ENCODE assay signal across 30 mouse cellular contexts in the genomic region with DNA sequence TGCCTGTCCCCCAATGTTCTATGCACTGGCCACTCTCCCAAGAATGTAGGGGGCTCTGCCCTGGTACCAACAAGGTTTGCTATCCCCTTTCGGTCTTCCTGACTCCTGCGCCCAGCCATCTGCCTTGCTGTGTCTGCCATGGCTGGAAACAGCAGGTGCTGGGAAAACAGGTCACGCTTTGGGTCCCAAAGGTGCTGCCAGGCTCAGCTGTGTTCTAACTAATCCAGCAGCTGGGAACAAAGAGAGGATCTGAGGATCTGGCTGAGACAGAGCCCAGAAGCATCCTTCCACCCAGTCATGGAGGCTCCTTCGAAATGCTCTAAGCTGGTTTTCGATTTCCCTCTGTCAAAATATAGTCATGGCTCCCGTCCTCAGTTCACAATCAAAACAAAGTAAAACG. TPM values are rescaled to one million over a fixed set of nuclear protein-coding genes. Genes with fewer than 3 reads are reported as not detected.
DNase-seq lines count a peak whose midpoint lies in the region; ATAC-seq lines count a peak whose summit lies in the region.
"Had no signal": no experiment of that assay in that cellular context is flagged by ENCODE, and none has a peak within 500 bp of the region (broad histone marks: within the 10 kb centered on the region; RNA-seq: fewer than 3 reads in every experiment).

No protein-coding gene starts in this region.

- H3K9ac ChIP-seq in neural tube, embryonic 14.5 days (replicated peaks; ENCODE audit: low read depth, low read length) = no peak overlapping the region
- no peak overlapping the region for H3K9ac ChIP-seq in midbrain, embryonic 11.5 days (ENCODE audit: low read length)
- H3K9ac ChIP-seq: forebrain, embryonic 12.5 days; heart, embryonic 15.5 days; limb, embryonic 13.5 days; liver, embryonic 12.5 days; stomach, embryonic 15.5 days had no signal

- H3K27me3 ChIP-seq in neural tube, embryonic 14.5 days (ENCODE audit: control insufficient read depth, insufficient read depth, low read length) = no peaks in the 10 kb centered on the region
- H3K27me3 ChIP-seq in midbrain, embryonic 11.5 days (ENCODE audit: control insufficient read depth, insufficient read depth, low read length) = no peaks in the 10 kb centered on the region
- H3K27me3 ChIP-seq: forebrain, embryonic 12.5 days; heart, embryonic 15.5 days; limb, embryonic 13.5 days; liver, embryonic 12.5 days; stomach, embryonic 15.5 days had no signal

- H3K4me3 ChIP-seq in neural tube, embryonic 14.5 days (ENCODE audit: low read depth, low read length) = no peak overlapping the region
- no peak overlapping the region for H3K4me3 ChIP-seq in midbrain, embryonic 11.5 days (ENCODE audit: low read depth, low read length)
- H3K4me3 ChIP-seq: forebrain, embryonic 12.5 days; gastrocnemius, adult 2 months; heart, embryonic 15.5 days; limb, embryonic 13.5 days; liver, embryonic 12.5 days; stomach, embryonic 15.5 days had no signal

- H3K27ac ChIP-seq in neural tube, embryonic 14.5 days (ENCODE audit: low read depth, low read length) = peak overlapping the region; percentile 44
- peak overlapping the region; percentile 2; the same call in 1 of the 2 replicates for H3K27ac ChIP-seq in midbrain, embryonic 11.5 days (ENCODE audit: low read depth, low read length)
- H3K27ac ChIP-seq: forebrain, embryonic 12.5 days; gastrocnemius, adult 2 months; heart, embryonic 15.5 days; limb, embryonic 13.5 days; liver, embryonic 12.5 days; stomach, embryonic 15.5 days had no signal

- intact Hi-C loops in heart, postnatal 25 days (cut with DNase I) = no loop called here

- H3K4me1 ChIP-seq in neural tube, embryonic 14.5 days (ENCODE audit: control insufficient read depth, insufficient read depth, low read length) = no peaks in the 10 kb centered on the region
- H3K4me1 ChIP-seq in midbrain, embryonic 11.5 days (ENCODE audit: control insufficient read depth, insufficient read depth, low read length) = no peaks in the 10 kb centered on the region; the same call in 1 of the 2 replicates
- H3K4me1 ChIP-seq: liver, embryonic 12.5 days had no signal

- ATAC-seq in neural tube, embryonic 14.5 days (ENCODE audit: low read depth) = no peak
- no peak for ATAC-seq in midbrain, embryonic 11.5 days (ENCODE audit: low FRiP score)
- ATAC-seq: liver, embryonic 12.5 days had no signal

- no peaks in the 10 kb centered on the region for H3K9me3 ChIP-seq in neural tube, embryonic 14.5 days (ENCODE audit: control insufficient read depth, low read length)
- H3K9me3 ChIP-seq in midbrain, embryonic 11.5 days (ENCODE audit: control insufficient read depth, low read length) = no peaks in the 10 kb centered on the region
- H3K9me3 ChIP-seq: forebrain, embryonic 12.5 days; heart, embryonic 15.5 days; limb, embryonic 13.5 days; liver, embryonic 12.5 days; stomach, embryonic 15.5 days had no signal

- H3K36me3 ChIP-seq in neural tube, embryonic 14.5 days (ENCODE audit: control insufficient read depth, insufficient read depth, low read length) = peaks cover 11% of the 10 kb centered on the region
- peaks cover 5% of the 10 kb centered on the region; the same call in 1 of the 2 replicates for H3K36me3 ChIP-seq in midbrain, embryonic 11.5 days (ENCODE audit: control insufficient read depth, insufficient read depth, low read length)

- 80% methylated on average over 7 of the region's 7 CpGs for WGBS in neural tube, embryonic 14.5 days
- WGBS in midbrain, embryonic 11.5 days = 82% methylated on average over 7 of the region's 7 CpGs

- peak; percentile 12 for DNase-seq in heart, adult 11 months
- no peak for DNase-seq in heart, postnatal 25 days (ENCODE audit: low spot score)
- DNase-seq in neural tube, embryonic 10.5 days (ENCODE audit: extremely low spot score, low spot score) = no peak
- DNase-seq in midbrain, embryonic 11.5 days (ENCODE audit: low spot score, missing footprints) = no peak
- no peak for DNase-seq in urinary bladder, postnatal 25 days (ENCODE audit: low spot score)
- no peak for DNase-seq in adrenal gland, adult 8-10 months
- no peak for DNase-seq in kidney, postnatal 14 days
- DNase-seq: cerebellum, adult 18-20 months; gastrocnemius, adult 2 months; heart, postnatal 4 days; kidney, adult 2 months; kidney, postnatal 10 days; lung, adult 18-20 months; lung, postnatal 10 days; thymus, postnatal 25 days had no signal

- H3K4me2 ChIP-seq in neural tube, embryonic 14.5 days (ENCODE audit: low read depth, low read length) = no peak overlapping the region
- no peak overlapping the region for H3K4me2 ChIP-seq in midbrain, embryonic 11.5 days
- H3K4me2 ChIP-seq: forebrain, embryonic 12.5 days; heart, embryonic 15.5 days; limb, embryonic 13.5 days; liver, embryonic 12.5 days; stomach, embryonic 15.5 days had no signal

RNA-seq across cellular contexts. Expression of gene Cela2a, which starts 9.7 kb away (rescaled TPM):
- not detected for total RNA-seq in heart, postnatal 25 days (2021)
- not detected in 2 replicates for polyA plus RNA-seq in neural tube, embryonic 14.5 days (2014; fragmentation: Nextera tagmentation; extraction: Ambion mirVana)
- not detected in 2 replicates for polyA plus RNA-seq in midbrain, embryonic 11.5 days (2014; fragmentation: Nextera tagmentation; extraction: Ambion mirVana)
- not detected for total RNA-seq in adrenal gland, adult 8-10 months (2022)
- total RNA-seq: gastrocnemius, adult 2 months; gastrocnemius, postnatal 4 days; heart, postnatal 4 days; layer of hippocampus, adult 18-20 months; layer of hippocampus, postnatal 36 days; left cerebral cortex, postnatal 14 days; megakaryocyte progenitor cell, adult 5-6 weeks; monocyte, adult 5-6 weeks had no signal
- polyA plus RNA-seq: forebrain, embryonic 12.5 days; limb, embryonic 13.5 days; liver, embryonic 12.5 days; neural tube, embryonic 11.5 days had no signal

RNA-seq across cellular contexts. Expression of gene Casp9, which starts 22.9 kb away (rescaled TPM):
- total RNA-seq in heart, postnatal 25 days (2021) = 1 to 10 TPM; 7.9 to 8.6 TPM
- 17.3 and 18.2 TPM in 2 replicates for polyA plus RNA-seq in neural tube, embryonic 14.5 days (2014; fragmentation: Nextera tagmentation; extraction: Ambion mirVana)
- polyA plus RNA-seq in midbrain, embryonic 11.5 days (2014; fragmentation: Nextera tagmentation; extraction: Ambion mirVana) = 17.8 and 18.6 TPM in 2 replicates
- total RNA-seq in adrenal gland, adult 8-10 months (2022) = 10 to 100 TPM; 21.4 to 29.4 (median 26.5) TPM

RNA-seq across cellular contexts. Expression of gene Dnajc16, which starts 25.5 kb away (rescaled TPM):
- 10 to 100 TPM; 17.7 to 22.9 TPM for total RNA-seq in heart, postnatal 25 days (2021)
- polyA plus RNA-seq in neural tube, embryonic 14.5 days (2014; fragmentation: Nextera tagmentation; extraction: Ambion mirVana) = 5.8 and 6.4 TPM in 2 replicates
- polyA plus RNA-seq in midbrain, embryonic 11.5 days (2014; fragmentation: Nextera tagmentation; extraction: Ambion mirVana) = 4.7 and 5.4 TPM in 2 replicates
- 10 to 100 TPM; 28.1 to 36.3 (median 32.7) TPM for total RNA-seq in adrenal gland, adult 8-10 months (2022)

RNA-seq across cellular contexts. Expression of gene Ctrc, which starts 29.9 kb away (rescaled TPM):
- not detected for total RNA-seq in heart, postnatal 25 days (2021)
- polyA plus RNA-seq in neural tube, embryonic 14.5 days (2014; fragmentation: Nextera tagmentation; extraction: Ambion mirVana) = not detected in 2 replicates
- not detected in 2 replicates for polyA plus RNA-seq in midbrain, embryonic 11.5 days (2014; fragmentation: Nextera tagmentation; extraction: Ambion mirVana)
- not detected for total RNA-seq in adrenal gland, adult 8-10 months (2022)
- total RNA-seq: ES-E14; gastrocnemius, adult 2 months; gastrocnemius, postnatal 4 days; heart, postnatal 4 days; layer of hippocampus, adult 18-20 months; layer of hippocampus, postnatal 36 days; left cerebral cortex, postnatal 14 days; megakaryocyte progenitor cell, adult 5-6 weeks; monocyte, adult 5-6 weeks had no signal
- polyA plus RNA-seq: forebrain, embryonic 12.5 days; heart, embryonic 15.5 days; intestine, embryonic 14.5 days; kidney, adult 2 months; limb, embryonic 13.5 days; liver, embryonic 12.5 days; neural tube, embryonic 11.5 days had no signal

RNA-seq across cellular contexts. Expression of gene Efhd2, which starts 58.5 kb away (rescaled TPM):
- total RNA-seq in heart, postnatal 25 days (2021) = 10 to 100 TPM; 16.4 to 21.6 TPM
- polyA plus RNA-seq in neural tube, embryonic 14.5 days (2014; fragmentation: Nextera tagmentation; extraction: Ambion mirVana) = 33.2 and 36.3 TPM in 2 replicates
- polyA plus RNA-seq in midbrain, embryonic 11.5 days (2014; fragmentation: Nextera tagmentation; extraction: Ambion mirVana) = 34.7 and 36.3 TPM in 2 replicates
- total RNA-seq in adrenal gland, adult 8-10 months (2022) = 10 to 100 TPM; 32.2 to 38.0 (median 35.7) TPM
